ENCODE assay signal across 21 mouse cellular contexts in genomic region chr2:33295115-33295514, GRCm38 (mm10).
"Had no signal": no experiment of that assay in that cellular context is flagged by ENCODE, and none has a peak within 500 bp of the region (broad histone marks: within the 10 kb centered on the region; RNA-seq: fewer than 3 reads in every experiment).

No protein-coding gene starts in this region.

- H3K27ac ChIP-seq: left cerebral cortex, adult 2 months; liver, embryonic 13.5 days; midbrain, embryonic 12.5 days; neural tube, embryonic 12.5 days; neural tube, embryonic 15.5 days; stomach, postnatal 0 days had no signal

- H3K36me3 ChIP-seq: liver, embryonic 13.5 days; midbrain, embryonic 12.5 days had no signal

- H3K4me3 ChIP-seq: left cerebral cortex, adult 2 months; liver, embryonic 13.5 days; midbrain, embryonic 12.5 days; neural tube, embryonic 12.5 days; neural tube, embryonic 15.5 days had no signal

- DNase-seq: kidney, adult 18-20 months; kidney, adult 9 months; kidney, postnatal 14 days; kidney, postnatal 4 days; layer of hippocampus, postnatal 36 days; liver, embryonic 13.5 days; lung, adult 2 months; lung, postnatal 14 days; lung, postnatal 4 days; right cerebral cortex, adult 18-20 months; right cerebral cortex, postnatal 14 days; right cerebral cortex, postnatal 4 days; thymus, adult 2 months; thymus, postnatal 14 days; thymus, postnatal 4 days had no signal

- H3K4me2 ChIP-seq: liver, embryonic 13.5 days; midbrain, embryonic 12.5 days; neural tube, embryonic 12.5 days; neural tube, embryonic 15.5 days had no signal

- H3K9me3 ChIP-seq: liver, embryonic 13.5 days; midbrain, embryonic 12.5 days; neural tube, embryonic 12.5 days; neural tube, embryonic 15.5 days had no signal

- H3K27me3 ChIP-seq: liver, embryonic 13.5 days; midbrain, embryonic 12.5 days; neural tube, embryonic 12.5 days; neural tube, embryonic 15.5 days had no signal

- H3K9ac ChIP-seq: liver, embryonic 13.5 days; midbrain, embryonic 12.5 days; neural tube, embryonic 12.5 days; neural tube, embryonic 15.5 days had no signal

- H3K4me1 ChIP-seq: midbrain, embryonic 12.5 days had no signal

- ATAC-seq: midbrain, embryonic 16.5 days had no signal
